Mouse (Mus musculus): Measurements from ENCODE around the gene Rnf130. TPM values are rescaled to one million over a fixed set of nuclear protein-coding genes. Genes with fewer than 3 reads are reported as not detected.

Gene Rnf130
- polyA plus RNA-seq, 1 experiment from 2014 or later, result 59.1 TPM

- H3K9me3 ChIP-seq, result no peaks in the 10 kb centered on the region
- peak overlapping the region; percentile 91 for H3K4me3 ChIP-seq
- peaks cover 17% of the 10 kb centered on the region for H3K36me3 ChIP-seq
- 86% methylated on average over 6 of the region's 6 CpGs for WGBS
- peaks cover 31% of the 10 kb centered on the region for H3K4me1 ChIP-seq (replicated peaks)
- no peak for DNase-seq (ENCODE audit: low spot score)
- peak overlapping the region; percentile 98 for H3K27ac ChIP-seq
- H3K27me3 ChIP-seq (ENCODE audit: insufficient read depth, poor library complexity, severe bottlenecking), result no peaks in the 10 kb centered on the region
These were observed 107.1 kb downstream of the Rnf130 start for GRCm38 (mm10) chr11:50132265-50132664.

DNA sequence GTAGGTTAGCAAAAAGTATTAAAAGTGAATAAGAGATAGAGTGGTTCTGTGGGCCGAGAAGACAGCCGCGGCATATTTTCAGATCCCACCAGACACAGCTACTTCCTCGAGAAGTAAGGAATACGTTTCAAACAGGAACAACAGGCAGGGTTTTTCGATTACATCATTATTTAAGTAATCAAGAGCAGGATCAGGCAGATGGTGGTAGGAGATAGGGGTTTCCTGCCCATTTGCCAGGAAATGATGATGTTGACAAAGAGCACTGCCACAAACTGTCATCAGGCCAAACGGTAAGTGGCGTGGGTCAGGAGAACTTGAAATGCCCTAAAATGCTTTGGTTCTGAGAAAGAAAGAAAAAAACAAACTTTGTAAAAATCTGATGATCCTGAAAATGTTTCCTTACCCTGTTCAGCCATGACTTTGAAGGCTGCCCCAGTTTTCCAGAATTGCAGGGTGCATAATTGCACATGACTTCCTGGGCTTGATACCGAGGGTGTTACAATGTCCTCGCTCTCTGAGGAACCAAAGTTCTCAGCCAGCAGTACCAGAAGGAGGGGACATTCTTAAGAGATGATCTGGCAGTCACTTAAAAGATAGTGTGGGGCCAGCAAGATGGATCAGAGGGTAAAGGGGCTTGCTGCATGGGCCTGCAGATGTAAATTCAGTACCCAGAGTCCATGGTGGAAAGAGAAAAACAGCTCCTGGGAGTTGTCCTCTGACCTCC is 109.2 kb downstream of the Rnf130 start:
- peaks cover 27% of the 10 kb centered on the region for H3K4me1 ChIP-seq (replicated peaks)
- H3K27me3 ChIP-seq (ENCODE audit: insufficient read depth, poor library complexity, severe bottlenecking), result no peaks in the 10 kb centered on the region
- H3K36me3 ChIP-seq, result peaks cover 38% of the 10 kb centered on the region
- no peak overlapping the region for H3K4me3 ChIP-seq
- 88% methylated on average over 10 of the region's 10 CpGs for WGBS
- no peaks in the 10 kb centered on the region for H3K9me3 ChIP-seq
- DNase-seq (ENCODE audit: low spot score), result no peak
- no peak overlapping the region for H3K27ac ChIP-seq

DNA sequence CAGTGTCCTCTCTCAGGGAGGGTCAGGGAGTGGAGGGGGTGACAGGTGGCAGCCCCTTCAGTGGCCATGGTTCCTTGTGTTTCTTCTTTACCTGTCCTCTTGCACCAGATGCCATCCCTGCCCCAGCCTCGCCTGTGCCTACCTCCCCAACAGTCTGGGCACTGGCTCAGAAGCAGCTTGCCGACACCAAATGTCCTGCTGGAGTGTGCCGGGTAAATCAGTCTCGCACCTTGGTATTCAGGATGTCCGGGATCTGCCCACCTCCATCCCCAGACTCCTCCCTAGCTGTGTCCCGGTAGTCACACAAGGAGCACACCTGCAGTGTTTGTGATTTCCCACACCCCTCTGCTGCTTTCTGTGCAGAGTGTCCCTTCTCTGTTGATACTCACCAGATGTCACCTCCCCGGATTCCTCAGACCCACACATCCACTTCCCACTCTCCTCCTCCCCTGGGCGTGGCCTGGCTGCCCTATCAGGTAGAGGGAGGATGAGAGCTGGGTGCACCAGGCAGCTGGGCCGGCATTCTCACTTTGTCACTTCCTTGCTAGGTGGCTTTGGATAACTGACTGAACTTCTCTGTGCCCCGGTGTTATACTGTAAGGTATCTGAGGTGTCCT is 113.2 kb downstream of the Rnf130 start:
- no peaks in the 10 kb centered on the region for H3K9me3 ChIP-seq
- DNase-seq (ENCODE audit: low spot score), result no peak
- peaks cover 78% of the 10 kb centered on the region for H3K36me3 ChIP-seq
- no peak overlapping the region for H3K4me3 ChIP-seq
- no peaks in the 10 kb centered on the region for H3K4me1 ChIP-seq (replicated peaks)
- 74% methylated on average over 10 of the region's 10 CpGs for WGBS
- no peaks in the 10 kb centered on the region for H3K27me3 ChIP-seq (ENCODE audit: insufficient read depth, poor library complexity, severe bottlenecking)
- no peak overlapping the region for H3K27ac ChIP-seq

DNA sequence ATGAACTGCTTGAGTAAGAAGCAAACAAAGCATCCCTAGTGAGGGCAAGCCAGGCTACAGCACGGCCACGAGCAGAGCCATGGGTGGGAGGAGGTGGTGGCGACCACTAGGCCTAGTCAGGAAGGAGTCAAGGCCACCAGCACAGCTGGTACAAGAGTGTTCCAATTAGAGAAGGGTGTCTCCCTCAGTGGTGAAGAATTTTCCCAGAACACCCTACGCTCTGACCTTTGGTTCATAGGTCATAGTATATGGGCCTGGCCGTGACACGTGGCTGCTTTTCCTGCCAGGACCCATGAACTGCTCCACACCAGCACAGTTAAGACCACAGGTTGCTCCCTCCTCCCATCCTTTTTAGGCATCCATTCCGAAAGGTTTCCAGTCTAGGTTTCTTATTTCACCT is 114.4 kb downstream of the Rnf130 start:
- 84% methylated on average over 7 of the region's 7 CpGs for WGBS
- no peak for DNase-seq (ENCODE audit: low spot score)
- H3K27ac ChIP-seq, result no peak overlapping the region
- H3K36me3 ChIP-seq, result peaks cover 88% of the 10 kb centered on the region
- H3K27me3 ChIP-seq (ENCODE audit: insufficient read depth, poor library complexity, severe bottlenecking), result no peaks in the 10 kb centered on the region
- H3K4me1 ChIP-seq (replicated peaks), result no peaks in the 10 kb centered on the region
- no peak overlapping the region for H3K4me3 ChIP-seq
- no peaks in the 10 kb centered on the region for H3K9me3 ChIP-seq

DNA sequence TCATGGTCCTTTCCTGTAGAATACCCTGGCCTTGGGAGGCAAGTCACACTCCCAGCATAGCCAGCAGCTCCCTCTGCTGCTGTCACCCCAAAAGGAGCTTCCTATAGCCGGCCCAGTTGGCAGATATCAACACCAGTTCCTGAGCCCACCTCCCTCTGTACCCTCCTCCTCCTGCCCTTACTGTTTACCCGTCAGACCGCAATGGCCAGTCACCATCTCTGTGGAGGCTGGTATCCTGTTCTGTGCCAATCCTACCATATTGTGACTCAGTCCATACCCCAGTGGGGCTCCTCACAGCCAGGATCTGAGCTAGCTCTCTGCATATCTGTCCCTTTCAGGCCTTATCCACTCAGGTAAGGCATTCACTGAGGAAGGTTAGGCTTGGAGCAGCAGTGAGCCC is 120.4 kb downstream of the Rnf130 start:
- 88% methylated on average over 3 of the region's 3 CpGs for WGBS
- no peak for DNase-seq (ENCODE audit: low spot score)
- no peaks in the 10 kb centered on the region for H3K27me3 ChIP-seq (ENCODE audit: insufficient read depth, poor library complexity, severe bottlenecking)
- no peaks in the 10 kb centered on the region for H3K9me3 ChIP-seq
- H3K4me1 ChIP-seq (replicated peaks), result no peaks in the 10 kb centered on the region
- H3K27ac ChIP-seq, result no peak overlapping the region
- no peak overlapping the region for H3K4me3 ChIP-seq
- peaks cover 97% of the 10 kb centered on the region for H3K36me3 ChIP-seq

- no peaks in the 10 kb centered on the region for H3K27me3 ChIP-seq (ENCODE audit: insufficient read depth, poor library complexity, severe bottlenecking)
- H3K4me1 ChIP-seq (replicated peaks), result no peaks in the 10 kb centered on the region
- WGBS, result 97% methylated on average over 13 of the region's 13 CpGs
- no peak for DNase-seq (ENCODE audit: low spot score)
- peaks cover 97% of the 10 kb centered on the region for H3K36me3 ChIP-seq
- no peak overlapping the region for H3K4me3 ChIP-seq
- H3K9me3 ChIP-seq, result no peaks in the 10 kb centered on the region
- H3K27ac ChIP-seq, result no peak overlapping the region
These were observed 121.0 kb downstream of the Rnf130 start for GRCm38 (mm10) chr11:50146121-50146520.

DNA sequence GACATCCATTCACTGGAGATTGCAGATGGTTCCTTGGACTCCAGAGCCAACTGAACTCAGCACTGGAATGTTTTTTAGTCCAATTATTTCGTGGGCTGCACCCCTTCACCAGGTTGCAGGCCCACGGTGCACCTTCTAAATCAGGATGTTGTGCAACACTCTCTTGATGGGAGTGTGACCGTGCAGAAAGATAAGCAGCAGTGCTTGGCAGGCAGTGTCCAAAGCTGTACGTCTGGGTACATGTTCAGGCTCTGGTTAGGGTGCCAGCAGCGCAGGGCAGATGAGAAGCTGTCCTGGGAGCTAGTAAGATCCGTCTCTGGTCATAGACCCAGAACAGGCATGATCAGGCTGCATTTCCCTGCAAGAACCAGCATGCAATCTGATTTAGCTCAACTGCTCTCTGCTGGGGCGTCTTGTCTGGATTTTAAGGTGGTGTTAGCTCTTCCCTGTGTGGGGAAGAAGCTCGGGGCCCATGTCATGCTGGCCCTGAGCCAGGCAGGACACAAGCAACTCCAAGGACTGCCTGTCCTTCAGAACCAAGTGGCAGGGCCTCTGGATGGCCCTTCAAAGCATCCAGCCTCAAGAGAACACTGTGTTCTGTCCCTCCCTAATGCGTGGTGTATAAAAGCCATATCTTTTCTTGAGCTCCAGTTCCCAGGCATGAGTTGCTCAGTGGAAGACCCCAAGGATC is 122.3 kb downstream of the Rnf130 start:
- H3K4me3 ChIP-seq, result no peak overlapping the region
- H3K27ac ChIP-seq, result no peak overlapping the region
- H3K27me3 ChIP-seq (ENCODE audit: insufficient read depth, poor library complexity, severe bottlenecking), result no peaks in the 10 kb centered on the region
- no peak for DNase-seq (ENCODE audit: low spot score)
- WGBS, result 89% methylated on average over 9 of the region's 9 CpGs
- H3K4me1 ChIP-seq (replicated peaks), result no peaks in the 10 kb centered on the region
- H3K9me3 ChIP-seq, result no peaks in the 10 kb centered on the region
- peaks cover 97% of the 10 kb centered on the region for H3K36me3 ChIP-seq

DNA sequence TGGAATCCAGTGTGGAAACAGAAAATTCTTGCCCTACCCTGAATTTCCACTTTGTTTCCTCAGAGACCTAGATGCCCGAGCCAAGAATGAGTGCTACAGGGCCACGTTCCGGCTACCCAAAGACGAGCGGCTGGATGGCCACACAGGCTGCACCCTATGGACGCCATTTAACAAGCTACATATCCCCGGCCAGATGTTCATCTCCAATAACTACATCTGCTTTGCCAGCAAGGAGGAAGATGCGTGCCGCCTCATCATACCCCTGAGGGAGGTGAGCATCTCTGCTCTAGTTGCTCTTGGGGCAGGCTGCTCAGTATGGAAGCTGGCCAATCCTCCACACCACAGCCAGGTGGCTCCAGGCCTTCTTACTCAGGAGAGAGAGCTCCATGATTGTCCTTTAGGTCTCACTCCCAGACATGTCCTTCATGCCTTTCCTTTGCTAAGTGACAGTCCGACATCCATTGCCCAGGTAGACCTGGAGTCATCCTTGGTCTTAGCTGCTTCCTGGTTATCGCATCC is 122.9 kb downstream of the Rnf130 start:
- Histone ChIP-seq H3K4me3 (no peak overlapping the region), H3K36me3 (peaks cover 97% of the 10 kb centered on the region), H3K9me3 (no peaks in the 10 kb centered on the region), H3K4me1 (replicated peaks) (no peaks in the 10 kb centered on the region), H3K27ac (no peak overlapping the region), H3K27me3 (ENCODE audit: insufficient read depth, poor library complexity, severe bottlenecking) (no peaks in the 10 kb centered on the region)
- WGBS, result 95% methylated on average over 11 of the region's 11 CpGs
- DNase-seq (ENCODE audit: low spot score), result no peak

DNA sequence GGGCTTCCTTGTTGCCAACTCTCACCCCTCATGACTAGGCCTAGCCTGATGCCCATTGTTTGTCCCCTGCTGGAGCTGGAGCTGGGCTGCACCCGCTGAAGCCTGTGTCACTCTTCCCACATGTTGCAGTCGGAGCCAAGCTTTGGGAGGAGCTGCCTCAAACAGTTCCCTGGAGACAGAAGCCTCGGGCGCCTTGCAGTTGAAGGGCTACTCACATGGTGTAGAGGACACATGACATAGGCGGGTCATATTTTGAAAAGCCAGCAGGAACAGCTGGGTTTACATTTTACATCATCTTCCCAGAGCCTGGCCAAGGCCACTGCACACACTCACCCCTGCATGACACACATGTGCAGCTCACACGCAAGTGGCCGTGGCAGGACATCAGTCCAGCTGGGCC is 124.1 kb downstream of the Rnf130 start:
- no peaks in the 10 kb centered on the region for H3K9me3 ChIP-seq
- H3K36me3 ChIP-seq, result peaks cover 97% of the 10 kb centered on the region
- H3K4me3 ChIP-seq, result no peak overlapping the region
- peaks cover 11% of the 10 kb centered on the region for H3K4me1 ChIP-seq (replicated peaks)
- no peaks in the 10 kb centered on the region for H3K27me3 ChIP-seq (ENCODE audit: insufficient read depth, poor library complexity, severe bottlenecking)
- no peak for DNase-seq (ENCODE audit: low spot score)
- WGBS, result 90% methylated on average over 7 of the region's 7 CpGs
- H3K27ac ChIP-seq, result no peak overlapping the region

DNA sequence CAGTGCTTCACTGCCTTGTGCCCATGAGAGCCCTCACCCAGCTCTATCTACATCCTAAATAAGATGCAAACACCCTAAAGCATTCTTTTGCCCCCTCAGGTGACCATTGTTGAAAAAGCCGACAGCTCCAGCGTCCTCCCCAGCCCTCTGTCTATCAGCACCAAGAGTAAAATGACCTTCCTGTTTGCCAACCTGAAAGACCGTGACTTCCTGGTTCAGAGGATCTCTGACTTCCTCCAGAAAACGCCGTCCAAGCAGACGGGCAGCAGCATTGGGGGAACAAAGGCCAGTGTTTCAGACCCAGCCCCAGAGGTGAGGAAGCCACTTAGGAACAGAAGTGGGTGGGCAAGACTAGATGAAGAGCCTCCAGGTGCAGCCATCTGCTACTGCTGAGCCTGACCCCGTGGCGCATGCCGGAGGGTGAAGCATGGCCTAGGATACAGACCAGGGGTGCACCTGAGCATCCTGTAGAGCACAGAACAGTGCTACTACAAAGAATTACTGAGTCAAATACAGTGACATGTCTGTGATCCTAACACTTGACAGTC is 124.5 kb downstream of the Rnf130 start:
- DNase-seq (ENCODE audit: low spot score), result no peak
- WGBS, result 87% methylated on average over 9 of the region's 9 CpGs
- H3K9me3 ChIP-seq, result no peaks in the 10 kb centered on the region
- H3K27me3 ChIP-seq (ENCODE audit: insufficient read depth, poor library complexity, severe bottlenecking), result no peaks in the 10 kb centered on the region
- peaks cover 15% of the 10 kb centered on the region for H3K4me1 ChIP-seq (replicated peaks)
- H3K4me3 ChIP-seq, result no peak overlapping the region
- no peak overlapping the region for H3K27ac ChIP-seq
- H3K36me3 ChIP-seq, result peaks cover 100% of the 10 kb centered on the region

GRCm38 (mm10) chr11:50151374-50151773 is 126.2 kb downstream of the Rnf130 start:
- H3K36me3 ChIP-seq, result peaks cover 100% of the 10 kb centered on the region
- no peaks in the 10 kb centered on the region for H3K27me3 ChIP-seq (ENCODE audit: insufficient read depth, poor library complexity, severe bottlenecking)
- H3K27ac ChIP-seq, result no peak overlapping the region
- WGBS, result 88% methylated on average over 3 of the region's 3 CpGs
- H3K9me3 ChIP-seq, result no peaks in the 10 kb centered on the region
- DNase-seq (ENCODE audit: low spot score), result no peak
- no peak overlapping the region for H3K4me3 ChIP-seq
- H3K4me1 ChIP-seq (replicated peaks), result peaks cover 19% of the 10 kb centered on the region

GRCm38 (mm10) chr11:50154166-50154565 is 129.0 kb downstream of the Rnf130 start:
- Histone ChIP-seq H3K4me3 (no peak overlapping the region), H3K36me3 (peaks cover 100% of the 10 kb centered on the region), H3K27me3 (ENCODE audit: insufficient read depth, poor library complexity, severe bottlenecking) (no peaks in the 10 kb centered on the region), H3K9me3 (no peaks in the 10 kb centered on the region), H3K27ac (no peak overlapping the region; the same call in 1 of the 2 replicates), H3K4me1 (replicated peaks) (peaks cover 19% of the 10 kb centered on the region)
- DNase-seq (ENCODE audit: low spot score), result peak; percentile 28
- WGBS, result 54% methylated on average over 9 of the region's 9 CpGs

Data from hindbrain, embryonic 10.5 days (tissue).